Mouse (Mus musculus): ENCODE measurements around the gene Dbn1.

DNA sequence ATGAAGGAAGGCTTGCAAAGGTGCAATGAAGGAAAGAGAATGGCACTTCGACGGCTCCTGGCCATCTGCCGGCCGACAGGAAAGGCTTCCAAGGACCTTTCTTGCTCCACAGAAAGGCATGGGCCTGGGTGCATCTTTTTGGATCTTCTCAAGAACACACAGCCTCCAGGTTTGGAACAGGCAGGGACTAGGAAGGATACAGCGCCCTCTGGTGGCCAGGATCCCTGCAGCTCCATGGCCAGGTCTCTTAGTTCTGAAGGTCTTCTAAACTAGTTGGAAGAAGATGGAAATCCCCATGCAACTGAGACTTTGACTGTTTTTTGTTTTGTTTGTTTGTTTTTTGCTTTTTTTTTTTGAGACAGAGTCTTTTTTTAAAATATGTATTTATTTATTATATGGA is 29.0 kb upstream of the Dbn1 start:
- TF ChIP-seq CTCF (conservative IDR thresholded peaks at IDR 0.05 in 1 of 2, IDR thresholded peaks at IDR 0.05 in 1 of 2; ENCODE audit: low read depth in 2 of 2, low read length in 2 of 2): peak; percentile 78 to 92
- TF ChIP-seq SMC3 (IDR thresholded peaks at IDR 0.05; ENCODE audit: low read depth, low read length): peak; percentile 85
- no peak for TF ChIP-seq POLR2AphosphoS2 (IDR thresholded peaks at IDR 0.05; ENCODE audit: low read depth, low read length)
- TF ChIP-seq ZC3H11A (IDR thresholded peaks at IDR 0.05; ENCODE audit: low read depth, low read length): 0 out of 2 replicates have a peak, but pooled peaks have one; percentile 2
- TF ChIP-seq ZMIZ1 (IDR thresholded peaks at IDR 0.05; ENCODE audit: low read depth, low read length): no peak
- TF ChIP-seq PAX5 (IDR thresholded peaks at IDR 0.05; ENCODE audit: low read length): no peak
- TF ChIP-seq POLR2A (IDR thresholded peaks at IDR 0.05; ENCODE audit: low read depth, low read length): no peak
